ENCODE assay signal across 9 mouse cellular contexts in the genomic region with DNA sequence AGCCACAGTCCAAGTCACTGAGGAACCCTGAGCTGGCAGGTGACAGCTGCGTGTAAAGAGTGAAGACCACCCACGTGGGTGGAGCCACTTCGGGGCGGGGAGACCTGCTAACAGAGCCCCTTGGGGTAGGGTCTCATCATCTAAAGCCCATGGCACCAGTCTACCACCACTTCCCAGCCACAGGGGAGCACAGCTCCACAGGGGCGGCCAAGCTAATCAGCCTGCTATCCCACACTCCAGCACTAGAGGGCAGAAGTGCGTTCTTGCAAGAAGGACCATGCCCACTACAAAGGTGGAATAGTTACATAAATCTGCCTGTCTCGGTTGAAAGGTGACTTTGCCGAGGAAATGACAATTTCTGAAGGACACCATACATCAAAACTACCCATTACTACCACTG. TPM values are rescaled to one million over a fixed set of nuclear protein-coding genes. Genes with fewer than 3 reads are reported as not detected.
DNase-seq lines count a peak whose midpoint lies in the region; ATAC-seq lines count a peak whose summit lies in the region.
"Had no signal": no experiment of that assay in that cellular context is flagged by ENCODE, and none has a peak within 500 bp of the region (broad histone marks: within the 10 kb centered on the region; RNA-seq: fewer than 3 reads in every experiment).

No protein-coding gene starts in this region.

- no peak overlapping the region for H3K4me2 ChIP-seq in midbrain, embryonic 11.5 days
- no peak overlapping the region for H3K4me2 ChIP-seq in midbrain, embryonic 16.5 days (ENCODE audit: low read length)
- H3K4me2 ChIP-seq in embryonic facial prominence, embryonic 13.5 days = no peak overlapping the region
- no peak overlapping the region for H3K4me2 ChIP-seq in limb, embryonic 11.5 days (ENCODE audit: low read depth, severe bottlenecking)

- 72% methylated on average over 8 of the region's 8 CpGs for WGBS in midbrain, embryonic 11.5 days
- WGBS in midbrain, embryonic 16.5 days = 74% methylated on average over 8 of the region's 8 CpGs
- WGBS in embryonic facial prominence, embryonic 13.5 days = 66% methylated on average over 8 of the region's 8 CpGs
- 63% methylated on average over 8 of the region's 8 CpGs for WGBS in limb, embryonic 11.5 days

- DNase-seq in midbrain, embryonic 11.5 days (ENCODE audit: low spot score, missing footprints) = peak; percentile 97
- DNase-seq in adrenal gland, postnatal 36 days = peak; percentile 75 to 78
- DNase-seq in hindlimb bud, embryonic 11.5 days (ENCODE audit: extremely low spot score, low read depth, low spot score) = peak; percentile 66
- DNase-seq in limb, embryonic 11.5 days (ENCODE audit: low spot score) = peak; percentile 91
- DNase-seq in ovary, postnatal 36 days (ENCODE audit: low spot score) = peak; percentile 63
- DNase-seq in thymus, postnatal 10 days (ENCODE audit: low spot score in 2 of 2) = peak; percentile 59 to 85

- no peak overlapping the region for H3K4me3 ChIP-seq in midbrain, embryonic 11.5 days (ENCODE audit: low read depth, low read length)
- no peak overlapping the region for H3K4me3 ChIP-seq in midbrain, embryonic 16.5 days (ENCODE audit: low read depth, low read length)
- H3K4me3 ChIP-seq in embryonic facial prominence, embryonic 13.5 days = no peak overlapping the region
- H3K4me3 ChIP-seq in limb, embryonic 11.5 days (ENCODE audit: low read depth, low read length) = no peak overlapping the region

- ATAC-seq in midbrain, embryonic 11.5 days (ENCODE audit: low FRiP score) = no peak
- ATAC-seq in midbrain, embryonic 16.5 days = no peak
- ATAC-seq in embryonic facial prominence, embryonic 13.5 days (ENCODE audit: insufficient number of reproducible peaks, insufficient read depth, low FRiP score, low TSS enrichment, low read depth) = no peak
- no peak for ATAC-seq in limb, embryonic 11.5 days (ENCODE audit: insufficient number of reproducible peaks, low FRiP score, low TSS enrichment, low read depth)

- H3K27ac ChIP-seq in midbrain, embryonic 11.5 days (ENCODE audit: low read depth, low read length) = no peak overlapping the region
- H3K27ac ChIP-seq in midbrain, embryonic 16.5 days (ENCODE audit: low read length) = no peak overlapping the region
- H3K27ac ChIP-seq in embryonic facial prominence, embryonic 13.5 days = no peak overlapping the region
- no peak overlapping the region for H3K27ac ChIP-seq in limb, embryonic 11.5 days (replicated peaks; ENCODE audit: low read depth, low read length)

- peaks cover 39% of the 10 kb centered on the region for H3K36me3 ChIP-seq in midbrain, embryonic 11.5 days (ENCODE audit: control insufficient read depth, insufficient read depth, low read length)
- H3K36me3 ChIP-seq in midbrain, embryonic 16.5 days (ENCODE audit: control insufficient read depth, insufficient read depth, low read length) = peaks cover 40% of the 10 kb centered on the region
- peaks cover 73% of the 10 kb centered on the region for H3K36me3 ChIP-seq in embryonic facial prominence, embryonic 13.5 days
- peaks cover 26% of the 10 kb centered on the region for H3K36me3 ChIP-seq in limb, embryonic 11.5 days (ENCODE audit: control insufficient read depth, insufficient read depth, low read length)

- no peaks in the 10 kb centered on the region for H3K9me3 ChIP-seq in midbrain, embryonic 11.5 days (ENCODE audit: control insufficient read depth, low read length)
- no peaks in the 10 kb centered on the region for H3K9me3 ChIP-seq in midbrain, embryonic 16.5 days (replicated peaks; ENCODE audit: control insufficient read depth, low read length, poor library complexity, severe bottlenecking)
- no peaks in the 10 kb centered on the region for H3K9me3 ChIP-seq in embryonic facial prominence, embryonic 13.5 days
- no peaks in the 10 kb centered on the region for H3K9me3 ChIP-seq in limb, embryonic 11.5 days (ENCODE audit: control insufficient read depth, low read length)

- H3K4me1 ChIP-seq in midbrain, embryonic 11.5 days (ENCODE audit: control insufficient read depth, insufficient read depth, low read length) = peaks cover 7% of the 10 kb centered on the region
- H3K4me1 ChIP-seq in midbrain, embryonic 16.5 days (ENCODE audit: control insufficient read depth, insufficient read depth, low read length) = peaks cover 26% of the 10 kb centered on the region
- peaks cover 22% of the 10 kb centered on the region for H3K4me1 ChIP-seq in embryonic facial prominence, embryonic 13.5 days
- H3K4me1 ChIP-seq in limb, embryonic 11.5 days (ENCODE audit: control insufficient read depth, insufficient read depth, low read length) = peaks cover 9% of the 10 kb centered on the region; the same call in 1 of the 2 replicates

- H3K9ac ChIP-seq in midbrain, embryonic 11.5 days (ENCODE audit: low read length) = no peak overlapping the region
- no peak overlapping the region for H3K9ac ChIP-seq in midbrain, embryonic 16.5 days (ENCODE audit: low read depth, low read length)
- H3K9ac ChIP-seq in embryonic facial prominence, embryonic 13.5 days = 0 out of 2 replicates have a peak overlapping the region, but pooled peaks have one; percentile 1
- H3K9ac ChIP-seq in limb, embryonic 11.5 days (ENCODE audit: low read length) = no peak overlapping the region

- no peaks in the 10 kb centered on the region for H3K27me3 ChIP-seq in midbrain, embryonic 11.5 days (ENCODE audit: control insufficient read depth, insufficient read depth, low read length)
- H3K27me3 ChIP-seq in midbrain, embryonic 16.5 days (ENCODE audit: control insufficient read depth, insufficient read depth, low read depth, low read length) = no peaks in the 10 kb centered on the region
- H3K27me3 ChIP-seq in embryonic facial prominence, embryonic 13.5 days = no peaks in the 10 kb centered on the region
- no peaks in the 10 kb centered on the region for H3K27me3 ChIP-seq in limb, embryonic 11.5 days (ENCODE audit: control insufficient read depth, insufficient read depth, low read length)

RNA-seq across cellular contexts. Expression of a gene that starts 3.3 kb away (rescaled TPM):
- 41.5 and 46.6 TPM in 2 replicates for polyA plus RNA-seq in midbrain, embryonic 11.5 days (2014; fragmentation: Nextera tagmentation; extraction: Ambion mirVana)
- 25.3 and 31.3 TPM in 2 replicates for polyA plus RNA-seq in midbrain, embryonic 16.5 days (2015; fragmentation: Nextera tagmentation; extraction: Ambion mirVana)
- total RNA-seq in adrenal gland, postnatal 36 days (2021) = 10 to 100 TPM; 24.2 to 33.2 TPM
- polyA plus RNA-seq in embryonic facial prominence, embryonic 13.5 days (2015; fragmentation: Nextera tagmentation; extraction: Ambion mirVana) = 35.6 and 39.9 TPM in 2 replicates
- 52.5 and 53.4 TPM in 2 replicates for polyA plus RNA-seq in limb, embryonic 11.5 days (2014; fragmentation: Nextera tagmentation; extraction: Ambion mirVana)

RNA-seq across cellular contexts. Expression of a gene that starts 17.2 kb away (rescaled TPM):
- 68.1 and 73.7 TPM in 2 replicates for polyA plus RNA-seq in midbrain, embryonic 11.5 days (2014; fragmentation: Nextera tagmentation; extraction: Ambion mirVana)
- polyA plus RNA-seq in midbrain, embryonic 16.5 days (2015; fragmentation: Nextera tagmentation; extraction: Ambion mirVana) = 70.4 and 71.7 TPM in 2 replicates
- 10 to 100 TPM; 54.7 to 60.4 TPM for total RNA-seq in adrenal gland, postnatal 36 days (2021)
- polyA plus RNA-seq in embryonic facial prominence, embryonic 13.5 days (2015; fragmentation: Nextera tagmentation; extraction: Ambion mirVana) = 79.9 and 84.5 TPM in 2 replicates
- polyA plus RNA-seq in limb, embryonic 11.5 days (2014; fragmentation: Nextera tagmentation; extraction: Ambion mirVana) = 74.1 and 75.1 TPM in 2 replicates

RNA-seq across cellular contexts. Expression of a gene that starts 18.5 kb away (rescaled TPM):
- polyA plus RNA-seq in midbrain, embryonic 11.5 days (2014; fragmentation: Nextera tagmentation; extraction: Ambion mirVana) = 0.08 TPM in 1 of 2 replicates, not detected in the other
- 0.15 and 0.48 TPM in 2 replicates for polyA plus RNA-seq in midbrain, embryonic 16.5 days (2015; fragmentation: Nextera tagmentation; extraction: Ambion mirVana)
- under 1 TPM; 0.36 to 0.40 TPM for total RNA-seq in adrenal gland, postnatal 36 days (2021)
- 0.32 and 0.34 TPM in 2 replicates for polyA plus RNA-seq in embryonic facial prominence, embryonic 13.5 days (2015; fragmentation: Nextera tagmentation; extraction: Ambion mirVana)
- polyA plus RNA-seq in limb, embryonic 11.5 days (2014; fragmentation: Nextera tagmentation; extraction: Ambion mirVana) = 0.08 TPM in 1 of 2 replicates, not detected in the other
- polyA plus RNA-seq: heart, embryonic 16.5 days had no signal

RNA-seq across cellular contexts. Expression of a gene that starts 42.1 kb away (rescaled TPM):
- 4.3 and 4.5 TPM in 2 replicates for polyA plus RNA-seq in midbrain, embryonic 11.5 days (2014; fragmentation: Nextera tagmentation; extraction: Ambion mirVana)
- 8.7 and 9.6 TPM in 2 replicates for polyA plus RNA-seq in midbrain, embryonic 16.5 days (2015; fragmentation: Nextera tagmentation; extraction: Ambion mirVana)
- 1 to 10 TPM; 5.2 to 9.7 TPM for total RNA-seq in adrenal gland, postnatal 36 days (2021)
- polyA plus RNA-seq in embryonic facial prominence, embryonic 13.5 days (2015; fragmentation: Nextera tagmentation; extraction: Ambion mirVana) = 4.5 and 4.7 TPM in 2 replicates
- polyA plus RNA-seq in limb, embryonic 11.5 days (2014; fragmentation: Nextera tagmentation; extraction: Ambion mirVana) = 2.0 and 3.4 TPM in 2 replicates

RNA-seq across cellular contexts. Expression of a gene that starts 45.3 kb away (rescaled TPM):
- 0.12 and 0.34 TPM in 2 replicates for polyA plus RNA-seq in midbrain, embryonic 11.5 days (2014; fragmentation: Nextera tagmentation; extraction: Ambion mirVana)
- 0.80 and 0.87 TPM in 2 replicates for polyA plus RNA-seq in midbrain, embryonic 16.5 days (2015; fragmentation: Nextera tagmentation; extraction: Ambion mirVana)
- under 1 TPM; 0.20 to 0.30 TPM for total RNA-seq in adrenal gland, postnatal 36 days (2021)
- polyA plus RNA-seq in embryonic facial prominence, embryonic 13.5 days (2015; fragmentation: Nextera tagmentation; extraction: Ambion mirVana) = 0.52 and 1.1 TPM in 2 replicates
- 0.31 and 0.88 TPM in 2 replicates for polyA plus RNA-seq in limb, embryonic 11.5 days (2014; fragmentation: Nextera tagmentation; extraction: Ambion mirVana)
